Mouse (Mus musculus): ENCODE results near the gene Farsb. TPM values are rescaled to one million over a fixed set of nuclear protein-coding genes. Genes with fewer than 3 reads are reported as not detected.

The Farsb gene
- total and polyA plus RNA-seq, 3 experiments: 7.4 to 295 (median 121) TPM

DNA sequence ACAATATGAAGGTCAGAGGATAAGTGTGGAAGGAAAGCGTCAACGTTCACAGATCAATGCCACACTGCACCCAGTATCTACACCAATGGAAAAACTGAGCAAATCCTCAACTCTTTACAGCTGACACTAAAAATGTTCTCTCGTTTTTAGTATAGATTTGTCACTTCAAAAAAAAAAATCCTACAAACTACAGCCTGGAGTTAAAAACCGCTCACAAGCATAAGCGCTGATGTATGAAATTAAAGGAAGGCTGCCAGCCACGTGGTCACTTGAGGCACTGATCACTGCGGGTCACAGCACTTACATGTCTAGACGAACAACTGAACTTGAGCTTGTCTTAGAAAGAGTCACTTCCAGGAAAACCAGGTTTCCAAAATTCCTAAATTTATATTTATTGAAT, 34.8 kb downstream of the Farsb start:
- DNase-seq (ENCODE audit: low spot score): no peak
- ATAC-seq (ENCODE audit: extremely low read depth, insufficient number of reproducible peaks, low FRiP score, poor library complexity, severe bottlenecking): no peak
- no peaks in the 10 kb centered on the region for H3K27me3 ChIP-seq (ENCODE audit: insufficient read depth, low read length)
- peaks cover 90% of the 10 kb centered on the region for H3K36me3 ChIP-seq (replicated peaks)
- H3K4me3 ChIP-seq (ENCODE audit: low read depth, low read length): no peak overlapping the region
- H3K9me3 ChIP-seq (replicated peaks): no peaks in the 10 kb centered on the region
- no peaks in the 10 kb centered on the region for H3K4me1 ChIP-seq (ENCODE audit: insufficient read depth, low read depth, low read length)
- TF ChIP-seq GATA2 (IDR thresholded peaks at IDR 0.05; ENCODE audit: borderline replicate concordance, low read depth, low read length) (no peak), CTCF (IDR thresholded peaks at IDR 0.05; ENCODE audit: low read depth, low read length) (no peak), POLR2AphosphoS5 (IDR thresholded peaks at IDR 0.05; ENCODE audit: insufficient replicate concordance, low read depth, low read length) (no peak), TAL1 (conservative IDR thresholded peaks at IDR 0.05; ENCODE audit: low read depth, low read length) (no peak), GATA1 (IDR thresholded peaks at IDR 0.05; ENCODE audit: borderline replicate concordance, low read length) (no peak)

GRCm38 (mm10) chr1:78452544-78452943, 36.2 kb downstream of the Farsb start:
- no peaks in the 10 kb centered on the region for H3K9me3 ChIP-seq (replicated peaks)
- H3K4me3 ChIP-seq (ENCODE audit: low read depth, low read length): no peak overlapping the region
- TF ChIP-seq CTCF (IDR thresholded peaks at IDR 0.05; ENCODE audit: low read depth, low read length) (no peak), TAL1 (conservative IDR thresholded peaks at IDR 0.05; ENCODE audit: low read depth, low read length) (no peak), GATA2 (IDR thresholded peaks at IDR 0.05; ENCODE audit: borderline replicate concordance, low read depth, low read length) (no peak), POLR2AphosphoS5 (IDR thresholded peaks at IDR 0.05; ENCODE audit: insufficient replicate concordance, low read depth, low read length) (no peak), GATA1 (IDR thresholded peaks at IDR 0.05; ENCODE audit: borderline replicate concordance, low read length) (no peak)
- no peaks in the 10 kb centered on the region for H3K27me3 ChIP-seq (ENCODE audit: insufficient read depth, low read length)
- DNase-seq (ENCODE audit: low spot score): no peak
- ATAC-seq (ENCODE audit: extremely low read depth, insufficient number of reproducible peaks, low FRiP score, poor library complexity, severe bottlenecking): no peak
- peaks cover 90% of the 10 kb centered on the region for H3K36me3 ChIP-seq (replicated peaks)
- H3K4me1 ChIP-seq (ENCODE audit: insufficient read depth, low read depth, low read length): no peaks in the 10 kb centered on the region

DNA sequence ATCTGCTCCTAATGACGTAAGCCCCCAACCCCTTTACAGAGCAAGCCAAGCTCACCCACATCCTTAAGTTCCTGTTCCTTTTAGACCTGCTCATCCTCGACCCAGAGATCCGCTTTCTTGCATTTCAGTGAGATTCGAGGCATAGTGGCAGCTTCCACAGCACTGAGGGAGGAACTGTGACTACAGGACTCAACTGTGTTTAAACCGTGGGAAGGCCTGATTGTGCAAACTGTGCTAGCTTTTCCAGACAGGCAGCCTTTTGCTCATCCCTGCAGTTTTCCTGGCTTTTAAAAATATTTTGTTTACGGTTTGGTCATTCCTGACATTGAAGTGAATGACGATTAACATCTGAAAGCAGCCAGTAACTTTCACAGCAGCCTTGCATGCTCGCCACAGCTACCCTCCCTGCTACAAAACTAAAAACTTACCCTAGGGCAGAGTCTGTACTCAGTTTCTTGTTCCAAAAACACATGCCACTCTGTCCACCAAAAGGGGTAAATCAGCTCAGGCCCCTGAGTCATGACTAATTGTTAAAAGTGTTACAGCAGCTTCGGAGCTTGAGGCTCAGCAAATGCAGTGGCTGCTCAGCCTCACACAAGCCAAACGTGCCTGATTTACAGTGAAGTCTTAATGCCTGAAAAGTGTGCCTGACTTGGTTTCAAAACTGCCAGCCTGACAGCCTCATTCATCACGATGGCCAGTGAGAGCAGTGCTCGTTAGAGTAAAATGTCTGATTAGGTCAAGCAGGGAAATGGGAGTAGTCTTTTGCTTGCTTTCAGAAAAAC, 37.4 kb downstream of the Farsb start:
- Histone ChIP-seq H3K9me3 (replicated peaks) (no peaks in the 10 kb centered on the region), H3K36me3 (replicated peaks) (peaks cover 89% of the 10 kb centered on the region), H3K4me1 (ENCODE audit: insufficient read depth, low read depth, low read length) (no peaks in the 10 kb centered on the region; the same call in 1 of the 2 replicates), H3K4me3 (ENCODE audit: low read depth, low read length) (no peak overlapping the region), H3K27me3 (ENCODE audit: insufficient read depth, low read length) (no peaks in the 10 kb centered on the region)
- TF ChIP-seq CTCF (IDR thresholded peaks at IDR 0.05; ENCODE audit: low read depth, low read length) (no peak), GATA2 (IDR thresholded peaks at IDR 0.05; ENCODE audit: borderline replicate concordance, low read depth, low read length) (no peak), POLR2AphosphoS5 (IDR thresholded peaks at IDR 0.05; ENCODE audit: insufficient replicate concordance, low read depth, low read length) (no peak), TAL1 (conservative IDR thresholded peaks at IDR 0.05; ENCODE audit: low read depth, low read length) (no peak), GATA1 (IDR thresholded peaks at IDR 0.05; ENCODE audit: borderline replicate concordance, low read length) (no peak)
- ATAC-seq (ENCODE audit: extremely low read depth, insufficient number of reproducible peaks, low FRiP score, poor library complexity, severe bottlenecking): no peak
- DNase-seq (ENCODE audit: low spot score): no peak

GRCm38 (mm10) chr1:78448091-78448490, 40.6 kb downstream of the Farsb start:
- H3K4me3 ChIP-seq (ENCODE audit: low read depth, low read length): no peak overlapping the region
- H3K9me3 ChIP-seq (replicated peaks): no peaks in the 10 kb centered on the region
- no peak for TF ChIP-seq GATA2 (IDR thresholded peaks at IDR 0.05; ENCODE audit: borderline replicate concordance, low read depth, low read length)
- no peak for TF ChIP-seq POLR2AphosphoS5 (IDR thresholded peaks at IDR 0.05; ENCODE audit: insufficient replicate concordance, low read depth, low read length)
- TF ChIP-seq GATA1 (IDR thresholded peaks at IDR 0.05; ENCODE audit: borderline replicate concordance, low read length): no peak
- no peak for TF ChIP-seq TAL1 (conservative IDR thresholded peaks at IDR 0.05; ENCODE audit: low read depth, low read length)
- no peak for TF ChIP-seq CTCF (IDR thresholded peaks at IDR 0.05; ENCODE audit: low read depth, low read length)
- no peaks in the 10 kb centered on the region; the same call in 1 of the 2 replicates for H3K4me1 ChIP-seq (ENCODE audit: insufficient read depth, low read depth, low read length)
- DNase-seq (ENCODE audit: low spot score) (no peak), ATAC-seq (ENCODE audit: extremely low read depth, insufficient number of reproducible peaks, low FRiP score, poor library complexity, severe bottlenecking) (no peak)
- H3K36me3 ChIP-seq (replicated peaks): peaks cover 91% of the 10 kb centered on the region
- H3K27me3 ChIP-seq (ENCODE audit: insufficient read depth, low read length): no peaks in the 10 kb centered on the region

GRCm38 (mm10) chr1:78446742-78447141, 42.0 kb downstream of the Farsb start:
- TF ChIP-seq TAL1 (conservative IDR thresholded peaks at IDR 0.05; ENCODE audit: low read depth, low read length): no peak
- TF ChIP-seq GATA1 (IDR thresholded peaks at IDR 0.05; ENCODE audit: borderline replicate concordance, low read length): no peak
- no peak for TF ChIP-seq POLR2AphosphoS5 (IDR thresholded peaks at IDR 0.05; ENCODE audit: insufficient replicate concordance, low read depth, low read length)
- TF ChIP-seq GATA2 (IDR thresholded peaks at IDR 0.05; ENCODE audit: borderline replicate concordance, low read depth, low read length): no peak
- TF ChIP-seq CTCF (IDR thresholded peaks at IDR 0.05; ENCODE audit: low read depth, low read length): no peak
- Histone ChIP-seq H3K9me3 (replicated peaks) (no peaks in the 10 kb centered on the region), H3K27me3 (ENCODE audit: insufficient read depth, low read length) (no peaks in the 10 kb centered on the region), H3K36me3 (replicated peaks) (peaks cover 89% of the 10 kb centered on the region), H3K4me3 (ENCODE audit: low read depth, low read length) (no peak overlapping the region), H3K4me1 (ENCODE audit: insufficient read depth, low read depth, low read length) (no peaks in the 10 kb centered on the region; the same call in 1 of the 2 replicates)
- no peak for DNase-seq (ENCODE audit: low spot score)
- ATAC-seq (ENCODE audit: extremely low read depth, insufficient number of reproducible peaks, low FRiP score, poor library complexity, severe bottlenecking): no peak

DNA sequence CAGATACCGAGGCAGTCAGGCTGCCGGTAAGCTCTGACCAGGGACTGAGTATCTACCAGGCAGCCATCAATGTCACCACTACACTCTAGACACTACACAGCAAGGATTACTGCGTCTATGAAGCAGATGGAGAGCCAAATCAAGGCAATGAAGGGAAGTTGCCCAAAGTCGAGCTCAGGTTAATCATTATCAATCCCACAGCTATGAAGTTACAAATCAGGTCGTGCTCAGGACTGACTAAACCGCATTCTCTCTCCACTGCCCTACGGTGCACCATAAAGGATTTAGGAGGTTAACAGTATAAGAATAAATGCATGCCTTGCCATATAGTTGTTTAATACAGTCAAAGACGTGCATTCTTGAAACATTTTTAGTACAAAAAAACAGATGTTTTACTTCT, 42.5 kb downstream of the Farsb start:
- no peak overlapping the region for H3K4me3 ChIP-seq (ENCODE audit: low read depth, low read length)
- no peak for DNase-seq (ENCODE audit: low spot score)
- no peak for TF ChIP-seq TAL1 (conservative IDR thresholded peaks at IDR 0.05; ENCODE audit: low read depth, low read length)
- no peak for TF ChIP-seq GATA1 (IDR thresholded peaks at IDR 0.05; ENCODE audit: borderline replicate concordance, low read length)
- no peak for TF ChIP-seq CTCF (IDR thresholded peaks at IDR 0.05; ENCODE audit: low read depth, low read length)
- no peak for TF ChIP-seq GATA2 (IDR thresholded peaks at IDR 0.05; ENCODE audit: borderline replicate concordance, low read depth, low read length)
- no peak for TF ChIP-seq POLR2AphosphoS5 (IDR thresholded peaks at IDR 0.05; ENCODE audit: insufficient replicate concordance, low read depth, low read length)

More for the DNA sequence above, 42.5 kb downstream of the Farsb start:
- H3K36me3 ChIP-seq (replicated peaks): peaks cover 89% of the 10 kb centered on the region
- no peaks in the 10 kb centered on the region for H3K9me3 ChIP-seq (replicated peaks)
- no peaks in the 10 kb centered on the region for H3K27me3 ChIP-seq (ENCODE audit: insufficient read depth, low read length)
- no peaks in the 10 kb centered on the region; the same call in 1 of the 2 replicates for H3K4me1 ChIP-seq (ENCODE audit: insufficient read depth, low read depth, low read length)
- no peak for ATAC-seq (ENCODE audit: extremely low read depth, insufficient number of reproducible peaks, low FRiP score, poor library complexity, severe bottlenecking)

All from G1E (cell line).